Mouse (Mus musculus): ENCODE measurements around the gene Mn1.

The Mn1 gene

GRCm38 (mm10) chr5:111490599-111490998 is 73.4 kb downstream of the Mn1 start:
- no peak for DNase-seq

GRCm38 (mm10) chr5:111491485-111491884 is 74.3 kb downstream of the Mn1 start:
- DNase-seq: no peak

GRCm38 (mm10) chr5:111500036-111500435 is 82.9 kb downstream of the Mn1 start:
- no peak for DNase-seq

GRCm38 (mm10) chr5:111501691-111502441 is 84.7 kb downstream of the Mn1 start:
- DNase-seq: no peak

- DNase-seq: no peak
These were observed 88.1 kb downstream of the Mn1 start for GRCm38 (mm10) chr5:111505241-111505640.

GRCm38 (mm10) chr5:111505824-111506223 is 88.7 kb downstream of the Mn1 start:
- DNase-seq: no peak

- peak; percentile 43 for DNase-seq
These were observed 89.2 kb downstream of the Mn1 start for GRCm38 (mm10) chr5:111506410-111506809.

Measured in kidney, adult 9 months (tissue).